Mouse (Mus musculus): Measurements from ENCODE around the gene Trip13.

DNA sequence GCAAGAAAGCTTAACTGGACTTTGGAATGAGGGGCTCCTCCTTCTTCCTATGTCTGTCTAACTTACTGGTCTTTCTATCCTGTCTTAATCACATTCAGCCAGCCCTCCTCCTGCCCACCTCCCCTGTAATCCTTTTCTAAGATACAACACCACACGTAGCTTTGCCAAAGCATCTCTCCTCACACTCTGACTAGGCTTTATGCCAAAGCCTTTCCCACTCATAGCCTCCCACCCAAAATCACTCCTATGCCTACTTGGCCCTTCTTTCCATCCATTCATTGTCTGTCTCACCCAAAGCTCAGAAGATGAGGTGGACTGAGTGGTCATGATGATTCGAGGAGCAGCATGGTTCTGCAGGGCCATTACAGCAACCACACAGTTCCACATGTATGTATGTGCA is 65.4 kb downstream of the Trip13 start:
- no peak for TF ChIP-seq POLR2A (IDR thresholded peaks at IDR 0.05; ENCODE audit: borderline replicate concordance, insufficient read depth, low read length)
- no peak for TF ChIP-seq CTCF (IDR thresholded peaks at IDR 0.05; ENCODE audit: borderline replicate concordance, insufficient read depth, low read depth, low read length)

All from cerebellum, adult 2 months (tissue).